Mouse (Mus musculus) limb, embryonic 14.5 days (tissue): ENCODE measurements around the gene Pim3. TPM values are rescaled to one million over a fixed set of nuclear protein-coding genes. Genes with fewer than 3 reads are reported as not detected.

Experiments
- ATAC-seq: fragments of 200-750 bp; cut with Nextera tagmentation; 2 replicates; pipeline ENCODE4 v1.8.0; 2017; ENCODE audit warnings: low read depth, moderate number of reproducible peaks, moderate TSS enrichment; ENCODE audit not compliant: low FRiP score
- DNase-seq: peaks from one replicate; pipeline ENCODE4 v3.0.0-alpha.2; 2015; ENCODE audit warnings: low spot score
- H3K27ac ChIP-seq: fragments of 300-500 bp; sonication (generic); replicated peaks from 2 replicates; pipeline ENCODE4 v1.5.1; 2014; ENCODE audit warnings: low read depth, mild to moderate bottlenecking, low read length, moderate library complexity, mixed read lengths
- H3K27me3 ChIP-seq: fragments of 300-500 bp; sonication (generic); 2 replicates; pipeline ENCODE4 v1.6.1; 2014; ENCODE audit warnings: low read length, mixed read lengths; ENCODE audit not compliant: control insufficient read depth, insufficient read depth
- H3K36me3 ChIP-seq: fragments of 300-500 bp; sonication (generic); 2 replicates; pipeline ENCODE4 v1.6.1; 2014; ENCODE audit warnings: mild to moderate bottlenecking, low read length, moderate library complexity, mixed read lengths; ENCODE audit not compliant: control insufficient read depth, insufficient read depth
- H3K4me1 ChIP-seq: fragments of 300-500 bp; sonication (generic); 2 replicates; pipeline ENCODE4 v1.6.1; 2014; ENCODE audit warnings: antibody characterized with exemption, low read length, mixed read lengths; ENCODE audit not compliant: control insufficient read depth, insufficient read depth
- H3K4me2 ChIP-seq: fragments of 300-500 bp; sonication (generic); replicated peaks from 2 replicates; pipeline ENCODE4 v1.6.1; 2014; ENCODE audit warnings: low read depth, mild to moderate bottlenecking, low read length, moderate library complexity; ENCODE audit not compliant: severe bottlenecking
- H3K4me3 ChIP-seq: fragments of 300-500 bp; sonication (generic); replicated peaks from 2 replicates; pipeline ENCODE4 v1.5.1; 2014; ENCODE audit warnings: low read length
- H3K9ac ChIP-seq: fragments of 300-500 bp; sonication (generic); 2 replicates; pipeline ENCODE4 v1.6.1; 2014; ENCODE audit warnings: mild to moderate bottlenecking, low read depth, low read length, moderate library complexity; ENCODE audit not compliant: severe bottlenecking
- H3K9me3 ChIP-seq: fragments of 300-500 bp; sonication (generic); 2 replicates; pipeline ENCODE4 v1.6.1; 2016; ENCODE audit warnings: low read length; ENCODE audit not compliant: control insufficient read depth
- POLR2A ChIP-seq: fragments of 200-500 bp; IDR thresholded peaks from 2 replicates; pipeline ENCODE4 v1.8.0; 2012; ENCODE audit warnings: inconsistent platforms, mild to moderate bottlenecking, moderate library complexity, borderline replicate concordance; ENCODE audit not compliant: insufficient read depth, insufficient read length; ENCODE audit errors: extremely low read depth
- WGBS: fragments of 180-500 bp; shearing (Covaris S2); extraction: QIAGEN DNeasy Blood & Tissue Kit; methylation state at CpG from one replicate; pipeline ENCODE4 v1.1.7; 2014; 5-methylcytosine and 5-hydroxymethylcytosine counted together
- polyA plus RNA-seq, 2 experiments: library from polyadenylated mRNA; depleted of rRNA in 1 of 2; stranded (reverse) in 1 of 2; unstranded in 1 of 2; fragments of >200 nt; fragmentation: Nextera tagmentation in 1 of 2; extraction: Ambion mirVana in 1 of 2; gene quantifications; 2 replicates each; pipeline versions ENCODE4 v1.2.1 to v1.2.3; 2012 to 2014

Gene Pim3
- polyA plus RNA-seq, 2 experiments: 15.2 to 38.1 TPM

DNA sequence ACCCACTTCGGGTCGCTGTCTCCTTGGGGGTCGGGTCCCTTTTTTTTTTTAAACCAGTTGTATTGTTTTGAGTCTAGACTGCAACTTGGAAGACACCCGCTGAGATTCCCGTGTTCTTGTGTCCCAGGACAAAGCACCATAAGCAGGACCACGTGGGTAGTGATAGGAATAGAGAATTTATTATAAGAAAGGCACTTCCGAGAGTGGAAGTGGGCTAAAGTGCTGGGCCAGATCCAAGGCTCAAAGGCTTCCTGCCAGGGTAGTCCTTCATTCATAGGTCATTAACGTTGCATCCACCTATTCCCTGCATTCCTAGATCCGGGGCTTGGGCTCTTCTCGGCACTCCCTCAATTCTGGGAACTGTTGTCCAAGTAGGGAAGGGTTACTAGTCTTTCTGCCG lies 24.0 kb upstream of the Pim3 start:
- Histone ChIP-seq H3K4me3 (peak overlapping the region; percentile 38), H3K4me2 (peak overlapping the region; percentile 74), H3K4me1 (peaks cover 29% of the 10 kb centered on the region), H3K9ac (peak overlapping the region; percentile 56), H3K27ac (no peak overlapping the region), H3K9me3 (no peaks in the 10 kb centered on the region), H3K36me3 (no peaks in the 10 kb centered on the region), H3K27me3 (no peaks in the 10 kb centered on the region)
- no peak for TF ChIP-seq POLR2A
- WGBS: 3% methylated on average over 11 of the region's 11 CpGs
- DNase-seq (peak; percentile 37), ATAC-seq (no peak)

- H3K4me2 ChIP-seq: 0 out of 2 replicates have a peak overlapping the region, but pooled peaks have one; percentile 15
- no peaks in the 10 kb centered on the region for H3K27me3 ChIP-seq
- WGBS: 25% methylated on average over 9 of the region's 9 CpGs
- peaks cover 32% of the 10 kb centered on the region for H3K4me1 ChIP-seq
- H3K4me3 ChIP-seq: no peak overlapping the region
- TF ChIP-seq POLR2A: no peak
- peak; percentile 70 for DNase-seq
- ATAC-seq: peak; percentile 70
- no peaks in the 10 kb centered on the region for H3K9me3 ChIP-seq
- H3K27ac ChIP-seq: peak overlapping the region; percentile 79
- H3K9ac ChIP-seq: peak overlapping the region; percentile 28; the same call in 1 of the 2 replicates
- no peaks in the 10 kb centered on the region for H3K36me3 ChIP-seq
Measured at GRCm38 (mm10) chr15:88839271-88839670, 22.7 kb upstream of the Pim3 start.

GRCm38 (mm10) chr15:88840126-88840525 lies 21.9 kb upstream of the Pim3 start:
- H3K4me2 ChIP-seq: no peak overlapping the region
- peaks cover 32% of the 10 kb centered on the region for H3K4me1 ChIP-seq
- ATAC-seq (no peak), DNase-seq (no peak)
- WGBS: 70% methylated on average over 10 of the region's 10 CpGs
- H3K9ac ChIP-seq: no peak overlapping the region
- H3K4me3 ChIP-seq: no peak overlapping the region
- H3K36me3 ChIP-seq: no peaks in the 10 kb centered on the region
- H3K27ac ChIP-seq: peak overlapping the region; percentile 79
- no peaks in the 10 kb centered on the region for H3K27me3 ChIP-seq
- TF ChIP-seq POLR2A: no peak
- no peaks in the 10 kb centered on the region for H3K9me3 ChIP-seq

- Histone ChIP-seq H3K4me3 (no peak overlapping the region), H3K9me3 (no peaks in the 10 kb centered on the region), H3K27ac (no peak overlapping the region), H3K36me3 (no peaks in the 10 kb centered on the region), H3K27me3 (no peaks in the 10 kb centered on the region), H3K9ac (no peak overlapping the region), H3K4me1 (peaks cover 32% of the 10 kb centered on the region), H3K4me2 (no peak overlapping the region)
- 77% methylated on average over 2 of the region's 2 CpGs for WGBS
- DNase-seq: no peak
- no peak for TF ChIP-seq POLR2A
- ATAC-seq: no peak
Measured at GRCm38 (mm10) chr15:88841160-88841559, 20.8 kb upstream of the Pim3 start.

DNA sequence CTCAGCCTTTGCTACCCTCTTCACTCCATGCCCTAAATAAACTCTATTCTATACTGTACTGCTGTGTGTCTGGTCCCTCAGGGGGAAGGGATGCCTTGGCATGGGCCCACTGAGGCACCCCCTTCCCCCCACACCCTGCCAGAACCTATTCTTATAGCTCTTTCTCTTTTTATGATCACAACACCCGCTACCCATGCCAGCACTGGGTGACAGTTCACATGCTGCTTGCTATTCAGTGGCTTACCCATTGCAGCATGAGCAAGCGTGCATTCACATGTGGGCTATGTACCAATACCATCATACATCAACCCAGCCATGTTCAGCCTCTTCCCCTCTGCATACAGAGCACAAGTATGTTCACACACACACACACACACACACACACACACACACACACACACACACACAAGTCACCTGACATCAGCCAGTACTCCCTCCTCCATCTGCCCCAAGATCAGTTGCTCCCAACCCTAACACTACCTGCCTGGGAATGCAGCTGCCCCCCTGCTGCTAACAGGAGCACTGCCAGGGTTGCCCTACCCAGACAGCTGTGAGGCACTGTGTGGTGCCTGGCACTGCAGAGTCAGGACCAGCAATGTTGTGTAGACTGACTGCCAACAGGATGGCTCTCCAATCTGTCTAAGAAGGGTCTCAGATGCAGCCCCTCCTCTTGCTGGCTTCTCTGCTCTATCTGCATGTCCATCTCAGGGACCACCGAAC lies 20.2 kb upstream of the Pim3 start:
- ATAC-seq: no peak

More for the DNA sequence above, 20.2 kb upstream of the Pim3 start:
- no peaks in the 10 kb centered on the region for H3K27me3 ChIP-seq
- 88% methylated on average over 3 of the region's 3 CpGs for WGBS
- no peaks in the 10 kb centered on the region for H3K9me3 ChIP-seq
- no peak overlapping the region for H3K4me2 ChIP-seq
- H3K4me3 ChIP-seq: no peak overlapping the region
- H3K9ac ChIP-seq: no peak overlapping the region
- no peak overlapping the region for H3K27ac ChIP-seq
- peaks cover 32% of the 10 kb centered on the region for H3K4me1 ChIP-seq
- H3K36me3 ChIP-seq: no peaks in the 10 kb centered on the region
- TF ChIP-seq POLR2A: no peak
- DNase-seq: no peak
